Mouse (Mus musculus): ENCODE data around the gene Zswim8. TPM values are rescaled to one million over a fixed set of nuclear protein-coding genes. Genes with fewer than 3 reads are reported as not detected.
A peak's percentile ranks its signal among the peaks of the same experiment; 100 is the strongest.

The Zswim8 gene
- polyA plus RNA-seq, 1 experiment from 2014 or later, result 37.5 TPM

DNA sequence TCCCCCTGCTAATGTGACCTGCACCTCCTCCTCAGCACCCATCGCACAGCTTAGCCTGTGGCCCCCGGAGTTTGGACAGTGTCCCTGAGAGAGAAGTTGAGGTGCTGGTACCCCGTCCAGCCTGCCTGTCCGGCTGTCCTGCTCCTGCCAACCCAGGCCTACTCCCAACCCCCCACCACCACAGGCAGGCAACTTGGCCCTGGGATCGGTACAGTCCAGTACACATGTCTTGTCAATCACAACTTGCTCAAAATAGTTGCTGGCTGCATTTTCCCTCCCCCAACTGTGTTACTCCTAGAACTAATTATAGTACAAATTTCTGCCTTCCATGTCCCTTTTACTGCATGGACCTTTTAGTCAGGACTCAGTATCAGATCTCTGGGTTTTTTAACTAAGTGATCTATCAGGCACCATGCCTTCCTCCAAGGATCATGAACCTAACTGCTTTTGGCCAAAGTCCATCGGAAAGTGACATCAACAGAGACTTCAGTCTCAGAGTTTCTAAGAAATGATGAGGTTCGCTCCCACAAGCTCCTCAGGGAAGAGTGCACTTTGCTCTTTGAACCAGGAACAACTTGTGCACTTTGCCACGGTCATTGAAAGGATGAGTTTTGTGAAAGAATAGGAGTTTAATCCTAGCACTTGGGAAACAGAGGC lies 39.1 kb upstream of the Zswim8 start, which contains the start of gene Synpo2l:
Synpo2l (minus strand) TSS at position 201 of the 657 bp plus-strand sequence.
- Histone ChIP-seq H3K27me3 (peaks cover 32% of the 10 kb centered on the region), H3K4me2 (no peak within 1 kb of the TSS), H3K9ac (replicated peaks) (peak within 1 kb of the TSS; percentile 34; the same call in 1 of the 2 replicates), H3K9me3 (no peaks in the 10 kb centered on the region), H3K4me1 (replicated peaks) (peaks cover 11% of the 10 kb centered on the region), H3K36me3 (no peaks in the 10 kb centered on the region), H3K27ac (no peak within 1 kb of the TSS), H3K4me3 (replicated peaks) (no peak within 1 kb of the TSS)
- 84% methylated on average over 8 of the region's 8 CpGs for WGBS
- ATAC-seq (ENCODE audit: insufficient number of reproducible peaks, insufficient read depth, low FRiP score, low TSS enrichment, low read depth), result no peak

DNA sequence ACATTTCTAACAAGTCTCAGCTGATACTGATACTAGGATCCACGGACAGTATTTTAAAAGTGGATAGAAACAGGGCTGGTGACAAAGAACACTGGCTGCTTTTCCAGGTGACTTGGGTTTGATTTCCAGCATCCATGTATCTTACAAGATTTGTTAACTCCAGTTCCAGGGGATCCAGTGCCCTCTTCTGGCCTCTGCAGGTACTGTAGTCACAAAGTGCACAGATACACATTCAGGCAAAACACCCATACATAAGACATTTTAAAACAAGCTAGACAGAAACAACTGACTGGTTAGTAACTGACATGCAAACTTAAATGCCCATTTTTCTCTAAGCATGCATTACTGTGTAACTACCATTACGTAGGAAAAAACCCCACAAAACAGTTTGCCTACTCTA lies 34.4 kb upstream of the Zswim8 start:
- Histone ChIP-seq H3K4me2 (0 out of 2 replicates have a peak overlapping the region, but pooled peaks have one; percentile 87), H3K36me3 (peaks cover 24% of the 10 kb centered on the region), H3K4me3 (replicated peaks) (no peak overlapping the region), H3K9ac (replicated peaks) (no peak overlapping the region), H3K27me3 (peaks cover 12% of the 10 kb centered on the region; the same call in 1 of the 2 replicates), H3K27ac (no peak overlapping the region), H3K4me1 (replicated peaks) (peaks cover 14% of the 10 kb centered on the region), H3K9me3 (no peaks in the 10 kb centered on the region)
- ATAC-seq (ENCODE audit: insufficient number of reproducible peaks, insufficient read depth, low FRiP score, low TSS enrichment, low read depth), result no peak
- 93% methylated on average over 2 of the region's 2 CpGs for WGBS

DNA sequence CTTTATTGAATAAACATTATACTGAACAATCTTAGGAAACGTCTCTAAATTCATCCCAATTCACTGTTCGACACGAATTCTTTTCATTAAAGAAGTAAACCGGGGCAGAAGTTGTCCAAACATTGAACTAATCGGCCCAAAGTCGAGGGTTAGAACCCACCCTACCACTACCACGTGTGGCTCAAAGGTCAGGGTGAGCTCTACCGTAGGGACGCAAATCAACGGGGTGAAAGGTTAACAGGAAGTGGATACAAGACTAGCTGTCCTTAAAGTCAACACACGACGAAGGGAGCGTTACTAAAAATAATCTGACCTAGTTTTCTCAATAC lies 33.7 kb upstream of the Zswim8 start:
- H3K9me3 ChIP-seq, result no peaks in the 10 kb centered on the region
- H3K4me1 ChIP-seq (replicated peaks), result peaks cover 14% of the 10 kb centered on the region
- 0 out of 2 replicates have a peak, but pooled peaks have one; percentile 12 for ATAC-seq (ENCODE audit: insufficient number of reproducible peaks, insufficient read depth, low FRiP score, low TSS enrichment, low read depth)
- H3K4me3 ChIP-seq (replicated peaks), result peak overlapping the region; percentile 75
- peak overlapping the region; percentile 42; the same call in 1 of the 2 replicates for H3K9ac ChIP-seq (replicated peaks)
- peak overlapping the region; percentile 89 for H3K27ac ChIP-seq
- H3K4me2 ChIP-seq, result peak overlapping the region; percentile 87
- peaks cover 31% of the 10 kb centered on the region for H3K36me3 ChIP-seq
- peaks cover 10% of the 10 kb centered on the region; the same call in 1 of the 2 replicates for H3K27me3 ChIP-seq
- WGBS, result 10% methylated on average over 13 of the region's 13 CpGs

DNA sequence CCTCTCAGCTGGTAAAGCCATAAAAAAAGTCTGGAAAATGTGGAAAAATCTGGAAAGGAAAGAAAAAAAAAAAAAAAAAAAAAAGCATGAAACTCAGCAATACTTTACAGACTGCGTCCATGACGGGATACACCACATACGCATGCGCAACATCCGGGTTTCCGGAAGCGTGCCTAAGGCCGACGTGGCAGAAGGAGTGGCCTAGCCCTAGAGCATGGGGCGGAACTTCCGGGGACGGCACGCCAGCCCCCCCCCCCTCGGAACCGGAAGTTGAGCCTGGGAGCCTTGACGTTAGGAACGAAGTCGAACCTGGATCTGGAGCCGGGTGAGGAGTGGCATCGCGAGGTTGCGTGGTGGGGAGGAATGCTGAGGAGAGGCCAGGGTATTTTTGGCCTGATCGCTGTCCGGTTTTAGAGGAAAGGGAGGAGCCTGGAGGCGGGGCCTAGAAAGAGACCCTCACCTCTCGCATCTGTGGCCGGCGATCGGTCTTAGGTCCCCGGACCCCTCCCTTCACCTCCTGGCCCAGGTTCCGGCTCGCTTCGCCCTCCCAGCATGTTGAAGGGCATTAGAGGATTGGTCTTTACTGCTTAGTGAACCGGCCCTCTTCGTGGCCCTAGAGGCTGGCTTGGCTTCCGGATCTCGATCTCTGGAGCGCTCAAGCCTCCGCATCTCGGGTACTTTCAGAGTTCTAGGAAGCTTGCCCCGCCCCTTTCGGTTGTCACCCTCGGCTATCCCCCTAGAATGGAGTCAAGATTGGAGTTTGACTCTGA lies 33.1 kb upstream of the Zswim8 start, which contains the start of gene Sec24c:
Sec24c (plus strand) TSS at position 245 of the 770 bp plus-strand sequence.
- Histone ChIP-seq H3K27ac (peak within 1 kb of the TSS; percentile 91), H3K4me3 (replicated peaks) (peak within 1 kb of the TSS; percentile 75), H3K27me3 (peaks cover 8% of the 10 kb centered on the region; the same call in 1 of the 2 replicates), H3K4me2 (peak within 1 kb of the TSS; percentile 87), H3K9me3 (no peaks in the 10 kb centered on the region), H3K36me3 (peaks cover 36% of the 10 kb centered on the region), H3K9ac (replicated peaks) (peak within 1 kb of the TSS; percentile 78), H3K4me1 (replicated peaks) (peaks cover 14% of the 10 kb centered on the region)
- WGBS, result 1% methylated on average over 43 of the region's 43 CpGs
- ATAC-seq (ENCODE audit: insufficient number of reproducible peaks, insufficient read depth, low FRiP score, low TSS enrichment, low read depth), result peak; percentile 91

DNA sequence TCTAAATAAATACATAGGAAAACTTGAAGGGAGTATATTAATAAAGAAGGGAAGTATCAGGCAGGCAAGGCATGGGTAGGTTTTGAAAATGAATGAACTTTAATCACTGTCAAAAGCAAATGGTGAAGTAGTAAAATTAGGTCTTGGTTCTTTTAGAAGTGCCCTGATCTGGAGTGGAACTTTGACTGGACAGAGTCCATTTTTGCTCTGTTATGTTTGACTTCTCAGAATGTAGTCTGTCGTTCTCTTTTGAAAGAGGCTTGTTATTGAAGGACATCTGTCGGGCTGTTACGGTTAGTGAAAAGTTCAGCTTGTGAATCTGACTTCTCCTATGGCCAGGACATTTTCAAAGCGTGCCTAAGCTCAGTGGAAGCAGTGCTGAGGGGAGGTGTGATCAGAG lies 29.4 kb upstream of the Zswim8 start:
- ATAC-seq (ENCODE audit: insufficient number of reproducible peaks, insufficient read depth, low FRiP score, low TSS enrichment, low read depth), result no peak
- Histone ChIP-seq H3K9ac (replicated peaks) (no peak overlapping the region), H3K27me3 (no peaks in the 10 kb centered on the region), H3K4me2 (no peak overlapping the region), H3K27ac (no peak overlapping the region), H3K36me3 (peaks cover 72% of the 10 kb centered on the region), H3K9me3 (no peaks in the 10 kb centered on the region), H3K4me3 (replicated peaks) (no peak overlapping the region), H3K4me1 (replicated peaks) (peaks cover 14% of the 10 kb centered on the region)
- 95% methylated on average over 4 of the region's 4 CpGs for WGBS

DNA sequence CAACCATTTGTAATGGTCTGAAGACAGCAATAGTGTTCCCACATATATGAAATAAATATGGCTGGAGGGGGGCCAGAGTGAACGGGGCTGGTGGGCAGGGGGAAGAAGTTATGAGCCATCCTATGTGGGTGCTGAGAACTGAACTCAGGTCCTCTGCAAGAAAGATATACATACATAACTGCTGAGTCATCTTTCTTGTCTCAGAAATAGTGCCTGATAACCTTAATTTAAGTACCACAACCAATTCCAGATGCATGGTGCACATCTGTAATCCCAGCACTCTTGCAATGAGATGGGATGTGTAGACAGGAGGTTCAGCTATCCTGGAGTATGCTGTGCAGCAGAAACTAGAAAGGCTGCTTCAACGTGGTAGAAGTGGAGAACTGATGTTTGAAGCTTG lies 25.6 kb upstream of the Zswim8 start:
- no peak overlapping the region for H3K4me3 ChIP-seq (replicated peaks)
- H3K4me1 ChIP-seq (replicated peaks), result no peaks in the 10 kb centered on the region
- 93% methylated on average over 2 of the region's 2 CpGs for WGBS
- no peak overlapping the region for H3K9ac ChIP-seq (replicated peaks)
- H3K9me3 ChIP-seq, result no peaks in the 10 kb centered on the region
- no peak overlapping the region for H3K4me2 ChIP-seq
- no peak overlapping the region for H3K27ac ChIP-seq
- peaks cover 99% of the 10 kb centered on the region for H3K36me3 ChIP-seq
- no peaks in the 10 kb centered on the region for H3K27me3 ChIP-seq
- no peak for ATAC-seq (ENCODE audit: insufficient number of reproducible peaks, insufficient read depth, low FRiP score, low TSS enrichment, low read depth)

DNA sequence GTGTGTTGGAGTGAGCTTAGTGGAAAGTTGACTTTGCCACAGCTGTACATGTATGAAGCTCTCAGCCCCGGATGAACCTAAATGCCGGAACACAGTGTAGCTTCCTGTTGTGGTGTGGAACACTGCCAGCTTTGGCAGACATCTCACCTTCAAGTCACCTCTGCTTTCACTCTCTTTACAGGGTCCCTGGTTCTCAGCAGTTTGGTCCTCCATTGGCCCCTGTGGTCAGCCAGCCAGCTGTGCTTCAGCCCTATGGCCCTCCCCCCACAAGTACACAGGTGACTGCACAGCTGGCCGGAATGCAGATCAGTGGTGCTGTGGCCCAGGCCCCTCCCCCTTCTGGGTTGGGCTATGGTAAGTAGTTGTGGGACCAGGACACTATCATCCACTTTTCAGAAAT lies 24.9 kb upstream of the Zswim8 start:
- no peaks in the 10 kb centered on the region for H3K9me3 ChIP-seq

DNA sequence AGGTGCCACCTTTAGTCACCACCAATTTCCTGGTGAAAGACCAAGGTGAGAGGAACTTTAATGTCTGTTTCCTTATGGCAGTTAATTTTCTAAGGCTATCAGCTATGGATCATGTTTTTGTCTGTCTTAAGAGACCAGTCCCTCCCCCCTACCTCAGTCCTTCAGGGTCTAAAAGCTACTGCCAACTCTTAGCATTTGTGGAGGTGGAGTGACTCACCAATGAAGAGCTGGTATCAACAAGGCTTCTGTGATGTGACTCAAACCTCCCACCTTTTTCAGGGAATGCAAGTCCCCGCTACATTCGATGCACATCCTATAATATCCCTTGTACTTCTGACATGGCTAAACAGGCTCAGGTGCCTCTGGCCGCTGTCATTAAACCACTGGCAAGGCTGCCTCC lies 20.8 kb upstream of the Zswim8 start:
- Histone ChIP-seq H3K4me3 (replicated peaks) (no peak overlapping the region), H3K27me3 (no peaks in the 10 kb centered on the region), H3K4me2 (no peak overlapping the region), H3K9ac (replicated peaks) (no peak overlapping the region), H3K36me3 (peaks cover 100% of the 10 kb centered on the region), H3K4me1 (replicated peaks) (no peaks in the 10 kb centered on the region), H3K27ac (no peak overlapping the region), H3K9me3 (no peaks in the 10 kb centered on the region)
- WGBS, result 92% methylated on average over 3 of the region's 3 CpGs
- ATAC-seq (ENCODE audit: insufficient number of reproducible peaks, insufficient read depth, low FRiP score, low TSS enrichment, low read depth), result no peak

More for the DNA sequence above, 24.9 kb upstream of the Zswim8 start:
- H3K27me3 ChIP-seq, result no peaks in the 10 kb centered on the region
- H3K4me3 ChIP-seq (replicated peaks), result no peak overlapping the region
- no peak overlapping the region for H3K27ac ChIP-seq
- no peak for ATAC-seq (ENCODE audit: insufficient number of reproducible peaks, insufficient read depth, low FRiP score, low TSS enrichment, low read depth)
- no peak overlapping the region for H3K9ac ChIP-seq (replicated peaks)
- 61% methylated on average over 3 of the region's 3 CpGs for WGBS
- peaks cover 99% of the 10 kb centered on the region for H3K36me3 ChIP-seq
- no peaks in the 10 kb centered on the region for H3K4me1 ChIP-seq (replicated peaks)
- no peak overlapping the region for H3K4me2 ChIP-seq

DNA sequence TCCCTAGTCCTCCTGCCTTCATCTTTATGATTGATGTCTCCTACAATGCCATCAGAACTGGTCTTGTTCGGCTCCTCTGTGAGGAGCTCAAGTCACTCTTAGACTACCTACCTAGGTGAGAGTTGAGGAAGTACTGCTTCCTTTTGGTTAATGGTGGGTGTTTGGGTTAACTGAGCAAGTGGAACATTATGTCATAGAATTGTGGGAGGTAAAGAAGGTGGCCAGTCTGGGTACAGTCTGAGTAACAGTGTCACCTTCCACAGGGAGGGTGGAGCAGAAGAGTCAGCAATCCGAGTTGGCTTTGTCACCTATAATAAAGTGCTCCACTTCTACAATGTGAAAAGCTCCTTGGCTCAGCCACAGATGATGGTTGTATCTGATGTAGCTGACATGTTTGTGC lies 18.3 kb upstream of the Zswim8 start:
- H3K27ac ChIP-seq, result no peak overlapping the region
- H3K4me2 ChIP-seq, result no peak overlapping the region
- H3K4me3 ChIP-seq (replicated peaks), result no peak overlapping the region
- peaks cover 100% of the 10 kb centered on the region for H3K36me3 ChIP-seq
- no peaks in the 10 kb centered on the region for H3K27me3 ChIP-seq
- WGBS, result 90% methylated on average over 2 of the region's 2 CpGs
- no peak overlapping the region for H3K9ac ChIP-seq (replicated peaks)
- no peaks in the 10 kb centered on the region for H3K9me3 ChIP-seq
- peaks cover 1% of the 10 kb centered on the region; the same call in 1 of the 2 replicates for H3K4me1 ChIP-seq (replicated peaks)
- no peak for ATAC-seq (ENCODE audit: insufficient number of reproducible peaks, insufficient read depth, low FRiP score, low TSS enrichment, low read depth)

DNA sequence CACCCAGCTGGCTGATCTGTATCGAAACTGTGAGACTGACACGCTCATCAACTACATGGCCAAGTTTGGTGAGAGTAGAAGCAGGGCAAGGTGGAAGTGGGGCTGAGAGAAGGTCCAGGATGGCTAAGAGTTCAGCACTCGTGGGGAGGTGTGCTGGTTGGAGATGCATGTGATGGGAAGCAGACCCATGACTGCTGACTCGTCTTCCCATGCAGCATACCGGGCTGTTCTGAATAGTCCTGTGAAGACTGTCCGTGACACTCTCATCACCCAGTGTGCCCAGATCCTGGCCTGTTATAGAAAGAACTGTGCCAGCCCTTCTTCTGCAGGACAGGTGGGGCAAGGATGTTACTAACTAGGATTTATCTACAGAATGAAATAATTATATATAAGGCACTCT lies 15.6 kb upstream of the Zswim8 start:
- WGBS, result 89% methylated on average over 6 of the region's 6 CpGs
- H3K4me2 ChIP-seq, result no peak overlapping the region
- H3K36me3 ChIP-seq, result peaks cover 78% of the 10 kb centered on the region
- H3K9ac ChIP-seq (replicated peaks), result no peak overlapping the region
- H3K27me3 ChIP-seq, result no peaks in the 10 kb centered on the region
- H3K9me3 ChIP-seq, result no peaks in the 10 kb centered on the region
- no peak overlapping the region for H3K4me3 ChIP-seq (replicated peaks)
- H3K4me1 ChIP-seq (replicated peaks), result peaks cover 19% of the 10 kb centered on the region
- no peak overlapping the region for H3K27ac ChIP-seq
- ATAC-seq (ENCODE audit: insufficient number of reproducible peaks, insufficient read depth, low FRiP score, low TSS enrichment, low read depth), result no peak

DNA sequence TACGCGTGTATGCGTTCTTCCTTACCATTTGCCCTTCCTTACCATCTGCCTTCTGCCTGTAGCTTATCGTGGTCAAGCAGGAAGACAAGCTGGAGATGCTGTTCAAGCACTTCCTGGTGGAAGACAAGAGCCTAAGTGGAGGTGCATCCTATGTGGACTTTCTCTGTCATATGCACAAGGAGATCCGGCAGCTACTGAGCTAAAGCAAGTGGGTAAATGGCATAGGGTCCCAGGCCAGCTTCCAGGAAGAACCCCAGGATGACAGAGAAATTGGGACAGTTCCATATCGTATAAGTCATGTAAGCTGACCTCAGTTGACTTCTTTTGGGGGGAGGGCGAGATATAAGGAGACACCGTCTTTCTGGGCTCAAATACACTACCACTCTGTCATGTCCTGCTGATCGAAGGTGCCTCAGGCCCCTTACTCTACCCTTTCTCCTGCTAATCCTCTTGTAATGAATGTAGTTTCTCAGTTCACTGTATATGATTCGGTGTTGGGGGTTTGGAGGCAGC lies 13.7 kb upstream of the Zswim8 start:
- Histone ChIP-seq H3K4me2 (no peak overlapping the region), H3K4me1 (replicated peaks) (peaks cover 35% of the 10 kb centered on the region), H3K4me3 (replicated peaks) (0 out of 2 replicates have a peak overlapping the region, but pooled peaks have one; percentile 79), H3K9ac (replicated peaks) (no peak overlapping the region), H3K27ac (no peak overlapping the region), H3K27me3 (no peaks in the 10 kb centered on the region), H3K36me3 (peaks cover 69% of the 10 kb centered on the region), H3K9me3 (no peaks in the 10 kb centered on the region)
- WGBS, result 89% methylated on average over 10 of the region's 10 CpGs
- no peak for ATAC-seq (ENCODE audit: insufficient number of reproducible peaks, insufficient read depth, low FRiP score, low TSS enrichment, low read depth)
